Mouse (Mus musculus) lung, adult 10 weeks (tissue): ENCODE data around the gene Unc5a. TPM values are rescaled to one million over a fixed set of nuclear protein-coding genes. Genes with fewer than 3 reads are reported as not detected.

Source experiments
- polyA plus RNA-seq: library from polyadenylated mRNA; stranded (reverse); fragments of 350-450 nt; fragmentation: Illumina TruSeq; extraction: RNeasy Lipid Tissue Mini Kit (QIAGEN cat#74804); gene quantifications from one replicate; pipeline ENCODE4 v1.2.3, GENCODE M21; 2014; ENCODE audit warnings: low read depth, low replicate concordance; ENCODE audit not compliant: insufficient read depth

Unc5a gene
- polyA plus RNA-seq: 1.6 TPM

DNA sequence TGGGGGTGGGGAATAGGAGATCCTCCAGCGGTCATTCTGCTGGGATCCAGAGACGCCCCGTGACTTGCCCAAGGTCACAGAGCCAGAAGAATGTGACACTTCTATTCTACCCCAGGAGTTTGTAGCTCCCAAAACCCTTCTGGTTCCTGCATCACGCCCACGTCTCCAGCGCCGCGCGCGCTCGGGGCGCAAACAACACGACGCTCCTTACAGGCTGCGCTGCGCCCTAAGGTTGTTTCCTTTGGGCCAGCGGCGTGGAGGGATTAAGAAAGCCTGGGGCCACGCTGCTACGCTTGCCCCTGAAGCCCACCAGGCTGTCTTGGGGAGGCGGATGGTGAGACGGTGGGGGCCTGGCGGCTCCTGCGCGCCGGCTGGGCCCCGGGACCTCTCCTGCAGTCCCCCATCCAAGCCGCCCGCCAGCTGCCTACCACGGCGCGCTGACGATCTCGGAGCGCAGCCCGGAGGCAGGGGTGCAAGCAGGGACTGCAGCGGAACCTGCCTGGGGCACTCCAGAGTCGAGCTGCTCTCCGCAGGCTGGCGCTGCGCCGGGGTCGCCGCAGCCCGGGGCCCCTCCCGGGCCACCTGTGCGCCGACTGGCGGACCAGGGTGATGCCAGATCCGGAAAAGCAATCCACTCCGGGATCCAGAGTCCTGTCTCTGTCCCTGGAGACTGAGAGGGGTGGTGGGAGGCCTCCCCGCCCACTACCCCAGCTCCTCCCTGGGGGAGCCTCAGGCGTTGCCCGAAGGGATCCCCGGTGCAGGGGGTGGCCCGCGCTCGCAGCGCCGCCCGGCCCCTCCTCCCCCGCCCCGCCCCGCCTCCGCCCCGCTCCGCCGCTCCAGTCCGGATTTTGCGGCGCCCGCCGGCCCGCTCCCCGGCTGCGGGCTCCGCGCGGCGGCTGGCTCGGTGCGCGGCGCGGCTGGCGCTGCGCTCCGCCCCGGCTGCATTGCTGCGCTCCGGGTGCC, at the start of gene Unc5a:
Gene Unc5a (plus strand): TSS at position 881 of the 963 bp plus-strand sequence.

DNA sequence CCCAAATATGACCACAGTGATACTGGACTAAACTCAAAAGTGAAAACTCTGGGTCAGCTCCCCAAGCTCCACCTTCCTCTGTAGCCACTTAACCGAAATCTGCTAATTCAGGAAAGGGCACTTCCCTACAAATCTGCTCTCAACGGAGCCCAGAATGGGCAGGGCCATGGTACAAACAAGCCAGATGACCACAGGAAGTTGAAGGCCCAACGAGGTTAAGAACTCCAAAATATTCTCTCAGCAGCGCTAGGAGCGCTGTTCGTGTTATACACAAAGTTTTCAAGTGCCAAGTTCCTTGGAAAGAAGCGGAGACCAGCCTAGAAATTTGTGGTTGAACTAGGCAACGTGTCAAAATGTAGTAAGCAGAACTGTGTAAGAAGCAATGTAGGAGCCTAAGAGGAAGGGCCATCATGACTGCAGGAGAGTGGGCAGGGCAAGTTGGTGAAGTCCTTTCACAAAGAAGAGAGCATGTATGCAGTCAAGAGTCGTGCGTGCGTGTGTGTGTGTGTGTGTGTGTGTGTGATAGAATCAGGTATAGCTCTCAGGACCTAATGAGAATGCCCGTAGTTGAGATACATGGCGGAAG, 72.1 kb downstream of the Unc5a start, which contains the start of gene Hk3:
Gene Hk3 (minus strand): TSS at position 192 of the 586 bp plus-strand sequence.

Other genes with a start within 250 kb of the Unc5a start
- gene Cdhr2, start 247.9 kb upstream of the Unc5a start, polyA plus RNA-seq: not detected
- 0.06 TPM for gene Gprin1, start 199.5 kb upstream of the Unc5a start, polyA plus RNA-seq
- gene Sncb, start 182.8 kb upstream of the Unc5a start, polyA plus RNA-seq: not detected
- not detected for gene Eif4e1b, start 165.4 kb upstream of the Unc5a start, polyA plus RNA-seq
- gene Tspan17, start 160.0 kb upstream of the Unc5a start, polyA plus RNA-seq: 33.8 TPM
- 2.3 TPM for gene Hk3, start 72.0 kb downstream of the Unc5a start, polyA plus RNA-seq
- 24.1 TPM for gene Uimc1, start 150.9 kb downstream of the Unc5a start, polyA plus RNA-seq
- gene Zfp346, start 155.9 kb downstream of the Unc5a start, polyA plus RNA-seq: 9.0 TPM
- gene Gm17617, start 184.1 kb downstream of the Unc5a start, polyA plus RNA-seq: not detected
- gene Fgfr4, start 203.2 kb downstream of the Unc5a start, polyA plus RNA-seq: 12.4 TPM